Mouse (Mus musculus) cerebellum, adult 9-11 months (tissue): Measurements from ENCODE around the gene Eva1a.

Source experiments
- DNase-seq: peaks from one replicate; pipeline ENCODE4 v3.0.0; 2022

The Eva1a gene

DNA sequence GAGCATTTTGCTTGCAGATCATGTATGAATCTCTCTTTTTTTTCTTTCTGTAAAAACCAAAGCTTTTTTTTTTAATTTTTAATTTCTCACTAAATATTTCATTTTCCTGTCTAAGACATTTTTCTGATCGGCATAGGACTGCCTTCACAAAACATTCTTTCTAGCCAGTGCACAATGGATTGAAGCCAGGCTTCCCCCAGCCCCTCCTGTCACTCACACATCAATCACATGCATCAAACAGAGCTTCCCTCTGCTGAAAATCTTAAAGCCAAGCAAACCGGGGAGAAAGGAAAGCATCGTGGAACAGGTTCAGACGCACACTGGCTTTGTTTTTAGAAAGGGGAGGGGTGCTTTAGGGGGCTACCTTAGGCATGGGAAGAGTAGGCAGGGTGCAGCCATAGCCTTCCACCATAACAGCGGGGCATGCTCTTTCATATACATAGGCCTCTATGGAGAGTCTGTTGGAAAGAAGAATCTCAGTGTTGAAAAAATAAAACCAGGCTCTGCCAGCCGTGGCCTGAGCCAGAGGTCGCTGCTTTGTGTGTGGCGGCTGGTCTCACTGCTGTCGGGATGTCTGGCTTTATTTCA lies 88.9 kb downstream of the Eva1a start:
- DNase-seq = no peak

DNA sequence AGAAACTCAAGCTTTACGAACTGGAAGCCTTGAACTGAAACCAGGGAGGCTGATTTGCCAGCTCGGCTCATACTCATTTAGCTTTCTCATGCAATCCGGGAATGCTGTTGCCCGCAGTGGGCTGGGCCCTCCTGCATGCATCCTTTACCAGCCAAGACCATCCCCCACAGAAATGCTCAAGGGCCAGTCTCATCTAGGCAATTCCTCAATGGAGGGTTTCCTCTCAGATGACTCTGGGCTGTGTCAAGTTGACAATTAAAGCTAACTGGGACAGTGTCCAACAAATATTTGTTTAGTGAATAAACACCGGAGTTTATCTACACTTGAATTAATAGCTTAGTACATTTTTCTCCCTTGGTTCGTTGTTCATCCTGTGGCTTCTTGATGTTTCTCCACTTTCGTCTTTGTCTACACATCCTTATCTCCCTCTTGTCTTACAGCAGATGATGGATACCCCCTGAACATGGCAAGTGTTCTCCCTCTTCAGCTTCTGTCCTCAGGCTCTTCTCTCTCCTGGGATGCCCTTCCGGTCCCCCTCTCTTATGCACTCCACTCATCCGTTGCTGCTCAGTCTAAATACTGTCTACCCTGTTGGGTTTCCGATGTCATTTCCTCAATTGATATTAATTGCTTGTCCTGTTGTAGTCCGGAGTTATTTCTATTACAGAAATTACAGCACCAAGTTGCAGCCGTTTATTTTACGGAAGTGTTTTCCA lies 92.2 kb downstream of the Eva1a start:
- DNase-seq = no peak

DNA sequence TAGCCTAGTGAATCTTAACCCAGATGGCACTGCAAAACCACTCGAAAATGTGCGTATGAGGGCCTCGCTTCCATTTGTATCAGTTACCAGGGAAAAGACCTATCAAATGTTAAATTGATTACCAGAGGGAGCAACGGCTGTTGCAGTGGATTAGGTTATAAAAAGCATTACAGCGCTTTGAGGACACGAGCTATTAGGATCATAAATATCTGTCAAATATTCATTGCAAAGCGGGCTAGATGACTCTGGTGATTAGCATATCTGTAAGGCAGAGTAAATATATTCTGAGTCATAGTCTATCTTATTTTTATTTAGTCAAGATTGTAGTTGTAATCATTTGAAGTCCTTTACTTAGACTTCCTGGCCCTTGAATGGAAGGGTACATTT lies 92.7 kb downstream of the Eva1a start:
- DNase-seq = no peak

DNA sequence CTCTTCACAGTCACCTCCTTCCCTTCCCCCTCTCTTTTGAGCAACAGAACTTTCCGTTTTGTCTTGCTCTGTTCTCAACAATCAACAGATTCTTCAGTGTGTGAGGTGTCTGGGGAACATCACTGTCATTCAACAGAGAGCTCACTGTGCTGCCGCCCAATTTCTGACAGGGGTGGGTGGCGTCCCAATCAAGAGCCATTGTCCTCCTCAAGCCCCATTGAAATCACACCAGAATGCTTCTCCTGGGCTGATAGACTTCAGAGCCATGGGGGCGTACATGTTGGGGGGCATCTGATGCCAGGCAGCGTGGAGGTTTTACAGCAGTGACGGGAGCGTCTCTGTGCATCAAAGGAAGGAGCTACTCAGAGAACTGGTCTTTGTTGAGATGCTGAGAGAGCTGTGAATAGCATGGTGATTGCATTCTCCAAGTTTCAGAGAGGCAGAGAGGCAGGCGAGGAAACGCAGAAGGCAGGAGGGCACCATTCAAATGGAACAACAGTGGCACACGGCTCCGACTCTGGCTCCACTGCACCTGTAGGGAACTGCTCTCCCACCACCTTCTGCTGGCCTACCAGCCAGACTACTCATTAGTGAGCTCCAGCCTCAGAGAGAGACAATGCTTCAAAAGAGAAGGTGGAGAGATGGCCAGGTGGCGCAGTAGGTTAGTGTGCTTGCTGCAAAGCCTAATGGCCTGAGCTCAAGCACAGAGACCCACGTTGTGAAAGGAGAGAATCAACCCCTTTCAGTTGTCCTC lies 95.3 kb downstream of the Eva1a start:
- no peak for DNase-seq
